Mouse (Mus musculus) MEL (cell line): ENCODE measurements around the gene Cnst. TPM values are rescaled to one million over a fixed set of nuclear protein-coding genes. Genes with fewer than 3 reads are reported as not detected.
A peak's percentile ranks its signal among the peaks of the same experiment; 100 is the strongest.

Experiments used
- DNase-seq: peaks from one replicate; pipeline ENCODE4 v3.0.0; 2011; ENCODE audit warnings: low read depth, low spot score
- H3K27ac ChIP-seq: 2 replicates; pipeline ENCODE4 v1.5.1; 2012; ENCODE audit warnings: low read depth, mild to moderate bottlenecking, control low read depth, low read length, moderate library complexity; ENCODE audit not compliant: control insufficient read depth
- H3K27me3 ChIP-seq, 2 experiments: fragments of 150-350 bp in 1 of 2; sonication (generic) in 1 of 2; 2 replicates each; pipeline ENCODE4 v1.6.1; 2012; ENCODE audit warnings: low read length in 2 of 2, mild to moderate bottlenecking in 2 of 2, improper control_type of control experiment in 1 of 2, moderate library complexity in 1 of 2; ENCODE audit not compliant: insufficient read depth in 2 of 2, control insufficient read depth in 1 of 2
- H3K36me3 ChIP-seq, 2 experiments: 2 replicates each; pipeline ENCODE4 v1.6.1; 2012 to 2014; ENCODE audit warnings: low read length in 2 of 2, improper control_type of control experiment in 1 of 2, inconsistent platforms in 1 of 2, mild to moderate bottlenecking in 1 of 2; ENCODE audit not compliant: insufficient read depth in 2 of 2, control insufficient read depth in 1 of 2
- H3K4me1 ChIP-seq, 2 experiments: fragments of 150-350 bp in 1 of 2; sonication (generic) in 1 of 2; 2 replicates each; pipeline ENCODE4 v1.6.1; 2012; ENCODE audit warnings: low read length in 2 of 2, improper control_type of control experiment in 1 of 2, mild to moderate bottlenecking in 1 of 2; ENCODE audit not compliant: insufficient read depth in 2 of 2, control insufficient read depth in 1 of 2
- H3K4me3 ChIP-seq, 2 experiments: fragments of 150-350 bp in 1 of 2; sonication (generic) in 1 of 2; 2 replicates each; pipeline ENCODE4 v1.5.1; 2012; ENCODE audit warnings: low read depth in 2 of 2, low read length in 2 of 2, mild to moderate bottlenecking in 2 of 2, moderate library complexity in 2 of 2, control low read depth in 1 of 2, improper control_type of control experiment in 1 of 2; ENCODE audit not compliant: control insufficient read depth in 1 of 2, insufficient read depth in 1 of 2
- H3K79me2 ChIP-seq: 2 replicates; pipeline ENCODE4 v1.6.1; 2012; ENCODE audit warnings: mild to moderate bottlenecking, low read length, moderate library complexity; ENCODE audit not compliant: control insufficient read depth, poor library complexity, insufficient read depth
- H3K9ac ChIP-seq: 2 replicates; pipeline ENCODE4 v1.6.1; 2012; ENCODE audit warnings: low read depth, mild to moderate bottlenecking, control low read depth, low read length, moderate library complexity; ENCODE audit not compliant: control insufficient read depth, poor library complexity, severe bottlenecking
- H3K9me3 ChIP-seq: fragments of 150-350 bp; sonication (generic); replicated peaks from 2 replicates; pipeline ENCODE4 v1.6.1; 2012; ENCODE audit warnings: mild to moderate bottlenecking, low read length, improper control_type of control experiment, moderate library complexity; ENCODE audit not compliant: insufficient read depth
- CHD2 ChIP-seq: IDR thresholded peaks from 2 replicates; pipeline ENCODE4 v1.6.1; 2011; ENCODE audit warnings: low read length, improper control_type of control experiment
- CTCF ChIP-seq, 3 experiments: IDR thresholded peaks in 2 of 3; conservative IDR thresholded peaks in 1 of 3; 2 replicates each; pipeline ENCODE4 v1.5.1; 2011 to 2012; ENCODE audit warnings: low read length in 3 of 3, low read depth in 2 of 3, mild to moderate bottlenecking in 2 of 3, improper control_type of control experiment in 1 of 3, inconsistent platforms in 1 of 3, mixed read lengths in 1 of 3, moderate library complexity in 1 of 3; ENCODE audit not compliant: control insufficient read depth in 1 of 3, insufficient read depth in 1 of 3, poor library complexity in 1 of 3, severe bottlenecking in 1 of 3
- ETS1 ChIP-seq: IDR thresholded peaks from 2 replicates; pipeline ENCODE4 v1.6.1; 2012; ENCODE audit warnings: low read depth, mild to moderate bottlenecking, inconsistent platforms, low read length, improper control_type of control experiment, moderate library complexity
- GABPA ChIP-seq: IDR thresholded peaks from 2 replicates; pipeline ENCODE4 v1.6.1; 2012; ENCODE audit warnings: low read depth, mild to moderate bottlenecking, inconsistent platforms, low read length, improper control_type of control experiment, moderate library complexity
- GATA1 ChIP-seq: IDR thresholded peaks from 2 replicates; pipeline ENCODE4 v1.6.1; 2011; ENCODE audit warnings: low read depth, low read length, improper control_type of control experiment
- JUND ChIP-seq: IDR thresholded peaks from 2 replicates; pipeline ENCODE4 v1.6.1; 2011; ENCODE audit warnings: low read depth, mild to moderate bottlenecking, improper control_type of control experiment, low read length
- KAT2A ChIP-seq: conservative IDR thresholded peaks from 2 replicates; pipeline ENCODE4 v1.6.1; 2012; ENCODE audit warnings: low read depth, low read length, improper control_type of control experiment, inconsistent platforms
- MAX ChIP-seq: IDR thresholded peaks from 2 replicates; pipeline ENCODE4 v1.6.1; 2011; ENCODE audit warnings: low read length, improper control_type of control experiment
- MAZ ChIP-seq: IDR thresholded peaks from 2 replicates; pipeline ENCODE4 v1.6.1; 2012; ENCODE audit warnings: low read depth, mild to moderate bottlenecking, inconsistent platforms, low read length, improper control_type of control experiment
- MEF2A ChIP-seq: IDR thresholded peaks from 2 replicates; pipeline ENCODE4 v1.6.1; 2014; ENCODE audit warnings: low read depth, mild to moderate bottlenecking, inconsistent platforms, low read length, improper control_type of control experiment; ENCODE audit not compliant: poor library complexity, insufficient replicate concordance, severe bottlenecking; ENCODE audit errors: extremely low read depth
- MXI1 ChIP-seq: IDR thresholded peaks from 2 replicates; pipeline ENCODE4 v1.6.1; 2011; ENCODE audit warnings: mild to moderate bottlenecking, low read depth, low read length, improper control_type of control experiment
- MYB ChIP-seq: IDR thresholded peaks from 2 replicates; pipeline ENCODE4 v1.6.1; 2011; ENCODE audit warnings: mild to moderate bottlenecking, low read depth, low read length, improper control_type of control experiment
- MYC ChIP-seq: IDR thresholded peaks from 2 replicates; pipeline ENCODE4 v1.6.1; 2011; ENCODE audit warnings: low read depth, mild to moderate bottlenecking, low read length, improper control_type of control experiment, moderate library complexity
- NELFE ChIP-seq: IDR thresholded peaks from 2 replicates; pipeline ENCODE4 v1.6.1; 2011; ENCODE audit warnings: low read depth, low read length, improper control_type of control experiment
- POLR2AphosphoS5 ChIP-seq: IDR thresholded peaks from 2 replicates; pipeline ENCODE4 v1.6.1; 2012; ENCODE audit warnings: low read depth, borderline replicate concordance, mild to moderate bottlenecking, inconsistent platforms, low read length, moderate library complexity, mixed read lengths
- SIN3A ChIP-seq: IDR thresholded peaks from 2 replicates; pipeline ENCODE4 v1.6.1; 2012; ENCODE audit warnings: low read length, improper control_type of control experiment, inconsistent platforms
- SMC3 ChIP-seq: IDR thresholded peaks from 2 replicates; pipeline ENCODE4 v1.6.1; 2011; ENCODE audit warnings: low read depth, low read length, improper control_type of control experiment
- TAL1 ChIP-seq: IDR thresholded peaks from 2 replicates; pipeline ENCODE4 v1.6.1; 2012; ENCODE audit warnings: mild to moderate bottlenecking, inconsistent platforms, low read length, moderate library complexity, mixed read lengths
- TCF12 ChIP-seq: IDR thresholded peaks from 2 replicates; pipeline ENCODE4 v1.6.1; 2014; ENCODE audit warnings: low read depth, mild to moderate bottlenecking, inconsistent platforms, low read length, improper control_type of control experiment, moderate library complexity
- UBTF ChIP-seq: IDR thresholded peaks from 2 replicates; pipeline ENCODE4 v1.6.1; 2012; ENCODE audit warnings: low read depth, mild to moderate bottlenecking, inconsistent platforms, low read length, improper control_type of control experiment, moderate library complexity, borderline replicate concordance; ENCODE audit not compliant: insufficient read depth
- USF1 ChIP-seq: IDR thresholded peaks from 2 replicates; pipeline ENCODE4 v1.6.1; 2014; ENCODE audit warnings: low read depth, mild to moderate bottlenecking, inconsistent platforms, low read length, improper control_type of control experiment, moderate library complexity
- ZC3H11A ChIP-seq: IDR thresholded peaks from 2 replicates; pipeline ENCODE4 v1.6.1; 2012; ENCODE audit warnings: low read depth, mild to moderate bottlenecking, inconsistent platforms, low read length, improper control_type of control experiment
- ZKSCAN1 ChIP-seq: IDR thresholded peaks from 2 replicates; pipeline ENCODE4 v1.6.1; 2012; ENCODE audit warnings: low read depth, mild to moderate bottlenecking, inconsistent platforms, low read length, improper control_type of control experiment, moderate library complexity
- ZNF384 ChIP-seq: IDR thresholded peaks from 2 replicates; pipeline ENCODE4 v1.6.1; 2012; ENCODE audit warnings: low read depth, mild to moderate bottlenecking, inconsistent platforms, low read length, improper control_type of control experiment
- polyA plus RNA-seq, 2 experiments: library from polyadenylated mRNA; stranded (reverse) in 1 of 2; unstranded in 1 of 2; fragments of >175 nt in 1 of 2; fragments of >200 nt in 1 of 2; gene quantifications; 2 replicates each; pipeline versions ENCODE4 v1.2.1 to v1.2.4; 2012; ENCODE audit warnings: low replicate concordance in 2 of 2, low read depth in 1 of 2; ENCODE audit not compliant: insufficient read length in 2 of 2, insufficient read depth in 1 of 2, missing spikeins in 1 of 2
- total RNA-seq: library from RNA; depleted of rRNA; stranded (reverse); fragments of 300-350 nt; gene quantifications from 2 replicates; pipeline ENCODE4 v1.2.3, GENCODE M21; 2012

Gene Cnst
- total and polyA plus RNA-seq, 3 experiments, result 10.4 to 12.1 TPM; not detected in 1

GRCm38 (mm10) chr1:179629276-179629675 lies 83.1 kb downstream of the Cnst start:
- H3K36me3 ChIP-seq, result peaks cover 0 to 5% of the 10 kb centered on the region in 2 experiments; a peak in 2 of 4 replicates
- H3K27ac ChIP-seq, result no peak overlapping the region
- no peak overlapping the region for H3K9ac ChIP-seq
- no peak for DNase-seq
- TF ChIP-seq MXI1 (no peak), MEF2A (no peak)
- TF ChIP-seq, all 39 proteins: peak for 0
- Histone ChIP-seq H3K4me1 (peaks cover 3 to 9% of the 10 kb centered on the region in 2 experiments; a peak in 3 of 4 replicates), H3K4me3 (no peak overlapping the region), H3K79me2 (no peaks in the 10 kb centered on the region), H3K9me3 (no peaks in the 10 kb centered on the region), H3K27me3 (no peaks in the 10 kb centered on the region)

- no peak for TF ChIP-seq KAT2A
- TF ChIP-seq ETS1, result no peak
- TF ChIP-seq MAX, result no peak
- no peak for TF ChIP-seq ZKSCAN1
- TF ChIP-seq TCF12, result no peak
- no peak for TF ChIP-seq ZNF384
- no peak for TF ChIP-seq GABPA
- peaks cover 0 to 5% of the 10 kb centered on the region in 2 experiments; a peak in 2 of 4 replicates for H3K36me3 ChIP-seq
- H3K79me2 ChIP-seq, result no peaks in the 10 kb centered on the region
- no peak overlapping the region for H3K4me3 ChIP-seq
- peaks cover 3 to 9% of the 10 kb centered on the region in 2 experiments; a peak in 3 of 4 replicates for H3K4me1 ChIP-seq
- no peak overlapping the region for H3K27ac ChIP-seq
- no peaks in the 10 kb centered on the region for H3K27me3 ChIP-seq
- DNase-seq, result no peak
- no peak overlapping the region for H3K9ac ChIP-seq
- no peaks in the 10 kb centered on the region for H3K9me3 ChIP-seq
Measured at GRCm38 (mm10) chr1:179632746-179633413, 86.7 kb downstream of the Cnst start.

GRCm38 (mm10) chr1:179633414-179633752 lies 87.2 kb downstream of the Cnst start:
- H3K4me1 ChIP-seq, result peaks cover 3 to 5% of the 10 kb centered on the region in 2 experiments; a peak in 3 of 4 replicates
- DNase-seq, result peak; percentile 77
- H3K27me3 ChIP-seq, result no peaks in the 10 kb centered on the region
- no peaks in the 10 kb centered on the region for H3K9me3 ChIP-seq
- peaks cover 0 to 3% of the 10 kb centered on the region in 2 experiments; a peak in 2 of 4 replicates for H3K36me3 ChIP-seq
- no peak overlapping the region for H3K9ac ChIP-seq
- H3K79me2 ChIP-seq, result no peaks in the 10 kb centered on the region
- H3K27ac ChIP-seq, result no peak overlapping the region
- H3K4me3 ChIP-seq, result no peak overlapping the region
- TF ChIP-seq CTCF (IDR thresholded peaks at IDR 0.05 in 2 of 3, conservative IDR thresholded peaks at IDR 0.05 in 1 of 3; ENCODE audit: control insufficient read depth in 1 of 3, insufficient read depth in 1 of 3, low read depth in 2 of 3, low read length in 3 of 3, poor library complexity in 1 of 3, severe bottlenecking in 1 of 3), result peak; percentile 68 to 78 (median 73)
- TF ChIP-seq ZKSCAN1, result no peak
- TF ChIP-seq MYC, result no peak
- no peak for TF ChIP-seq MAZ
- 0 out of 2 replicates have a peak, but pooled peaks have one; percentile 20 for TF ChIP-seq SIN3A
- no peak for TF ChIP-seq MYB
- no peak for TF ChIP-seq CHD2
- peak; percentile 78 for TF ChIP-seq SMC3
- TF ChIP-seq MEF2A, result no peak
- TF ChIP-seq GATA1, result no peak
- no peak for TF ChIP-seq ZNF384
- no peak for TF ChIP-seq USF1
- no peak for TF ChIP-seq KAT2A
- TF ChIP-seq JUND, result no peak
- TF ChIP-seq TCF12, result no peak
- TF ChIP-seq ZC3H11A, result peak; percentile 66
- no peak for TF ChIP-seq NELFE
- no peak for TF ChIP-seq POLR2AphosphoS5
- TF ChIP-seq TAL1, result no peak
- no peak for TF ChIP-seq UBTF
